Mouse (Mus musculus) megakaryocyte progenitor cell, adult 5-6 weeks (primary cell): ENCODE measurements around the gene Cxcr3. TPM values are rescaled to one million over a fixed set of nuclear protein-coding genes. Genes with fewer than 3 reads are reported as not detected.

ENCODE experiments used
- total RNA-seq, 2 experiments: library from RNA; stranded (forward) in 1 of 2; stranded (reverse) in 1 of 2; fragments of 157-497, 149-512 nt in 1 of 2; fragments of 200-1000 nt in 1 of 2; gene quantifications; 2 replicates each; pipeline versions ENCODE4 v1.2.3 to v1.2.4; 2015 to 2017

Gene Cxcr3
- total RNA-seq, 2 experiments from 2014 or later = 0.21 to 0.22 TPM

Other genes starting within 250 kb of the Cxcr3 start
- gene Taf1, start 201.5 kb downstream of the Cxcr3 start, total RNA-seq (2015) = 43.6 and 45.3 TPM in 2 replicates
- gene Taf1, start 201.5 kb downstream of the Cxcr3 start, total RNA-seq (2017) = 49.3 and 87.1 TPM in 2 replicates
- 85.2 and 148 TPM in 2 replicates for gene Ogt, start 94.2 kb downstream of the Cxcr3 start, total RNA-seq (2015)
- 53.9 and 80.9 TPM in 2 replicates for gene Ogt, start 94.2 kb downstream of the Cxcr3 start, total RNA-seq (2017)
- gene Gm4779, start 60.2 kb upstream of the Cxcr3 start, total RNA-seq (2015) = not detected in 2 replicates
- 0.30 TPM in 1 of 2 replicates, not detected in the other for gene Gm4779, start 60.2 kb upstream of the Cxcr3 start, total RNA-seq (2017)
- gene 8030474K03Rik, start 60.4 kb upstream of the Cxcr3 start, total RNA-seq (2015) = 0.51 TPM in 1 of 2 replicates, not detected in the other
- gene 8030474K03Rik, start 60.4 kb upstream of the Cxcr3 start, total RNA-seq (2017) = 0.12 TPM in 1 of 2 replicates, not detected in the other
- 20.3 and 21.1 TPM in 2 replicates for gene Nhsl2, start 115.1 kb upstream of the Cxcr3 start, total RNA-seq (2015)
- gene Nhsl2, start 115.1 kb upstream of the Cxcr3 start, total RNA-seq (2017) = 8.6 and 9.2 TPM in 2 replicates